Mouse (Mus musculus): ENCODE results near the gene Apold1.

Apold1 gene

GRCm38 (mm10) chr6:134996918-134997317 is 15.4 kb downstream of the Apold1 start:
- DNase-seq (ENCODE audit: low read depth, low spot score): peak; percentile 57

GRCm38 (mm10) chr6:134998076-134998475 is 16.6 kb downstream of the Apold1 start:
- H3K27me3 ChIP-seq (ENCODE audit: control insufficient read depth, insufficient read depth, low read length, poor library complexity, severe bottlenecking): no peaks in the 10 kb centered on the region
- no peaks in the 10 kb centered on the region for H3K36me3 ChIP-seq (ENCODE audit: control insufficient read depth, insufficient read depth, low read length, poor library complexity, severe bottlenecking)
- no peak for DNase-seq (ENCODE audit: low read depth, low spot score)

More at GRCm38 (mm10) chr6:134996918-134997317, 15.4 kb downstream of the Apold1 start:
- H3K27me3 ChIP-seq (ENCODE audit: control insufficient read depth, insufficient read depth, low read length, poor library complexity, severe bottlenecking): no peaks in the 10 kb centered on the region
- H3K36me3 ChIP-seq (ENCODE audit: control insufficient read depth, insufficient read depth, low read length, poor library complexity, severe bottlenecking): no peaks in the 10 kb centered on the region

- DNase-seq (ENCODE audit: low read depth, low spot score): no peak
- no peaks in the 10 kb centered on the region for H3K27me3 ChIP-seq (ENCODE audit: control insufficient read depth, insufficient read depth, low read length, poor library complexity, severe bottlenecking)
- no peaks in the 10 kb centered on the region for H3K36me3 ChIP-seq (ENCODE audit: control insufficient read depth, insufficient read depth, low read length, poor library complexity, severe bottlenecking)
Observed at GRCm38 (mm10) chr6:134998781-134999180, 17.3 kb downstream of the Apold1 start.

GRCm38 (mm10) chr6:135000272-135000671 is 18.8 kb downstream of the Apold1 start:
- no peak for DNase-seq (ENCODE audit: low read depth, low spot score)
- Histone ChIP-seq H3K36me3 (ENCODE audit: control insufficient read depth, insufficient read depth, low read length, poor library complexity, severe bottlenecking) (no peaks in the 10 kb centered on the region), H3K27me3 (ENCODE audit: control insufficient read depth, insufficient read depth, low read length, poor library complexity, severe bottlenecking) (no peaks in the 10 kb centered on the region)

GRCm38 (mm10) chr6:135001991-135002390 is 20.5 kb downstream of the Apold1 start:
- no peaks in the 10 kb centered on the region for H3K36me3 ChIP-seq (ENCODE audit: control insufficient read depth, insufficient read depth, low read length, poor library complexity, severe bottlenecking)

GRCm38 (mm10) chr6:135006372-135006771 is 24.9 kb downstream of the Apold1 start:
- Histone ChIP-seq H3K36me3 (ENCODE audit: control insufficient read depth, insufficient read depth, low read length, poor library complexity, severe bottlenecking) (no peaks in the 10 kb centered on the region), H3K27me3 (ENCODE audit: control insufficient read depth, insufficient read depth, low read length, poor library complexity, severe bottlenecking) (no peaks in the 10 kb centered on the region)
- no peak for DNase-seq (ENCODE audit: low read depth, low spot score)

More at GRCm38 (mm10) chr6:135001991-135002390, 20.5 kb downstream of the Apold1 start:
- H3K27me3 ChIP-seq (ENCODE audit: control insufficient read depth, insufficient read depth, low read length, poor library complexity, severe bottlenecking): no peaks in the 10 kb centered on the region
- DNase-seq (ENCODE audit: low read depth, low spot score): no peak

GRCm38 (mm10) chr6:135011048-135011733 is 29.7 kb downstream of the Apold1 start, which contains the start of gene Ddx47:
TSS of gene Ddx47 (plus strand) at chr6:135011612.
- Histone ChIP-seq H3K36me3 (ENCODE audit: control insufficient read depth, insufficient read depth, low read length, poor library complexity, severe bottlenecking) (peaks cover 2% of the 10 kb centered on the region), H3K27me3 (ENCODE audit: control insufficient read depth, insufficient read depth, low read length, poor library complexity, severe bottlenecking) (no peaks in the 10 kb centered on the region)
- peak; percentile 95 for DNase-seq (ENCODE audit: low read depth, low spot score)

GRCm38 (mm10) chr6:135011734-135012116 is 30.2 kb downstream of the Apold1 start:
- DNase-seq (ENCODE audit: low read depth, low spot score): no peak
- Histone ChIP-seq H3K36me3 (ENCODE audit: control insufficient read depth, insufficient read depth, low read length, poor library complexity, severe bottlenecking) (peaks cover 6% of the 10 kb centered on the region), H3K27me3 (ENCODE audit: control insufficient read depth, insufficient read depth, low read length, poor library complexity, severe bottlenecking) (no peaks in the 10 kb centered on the region)

DNA sequence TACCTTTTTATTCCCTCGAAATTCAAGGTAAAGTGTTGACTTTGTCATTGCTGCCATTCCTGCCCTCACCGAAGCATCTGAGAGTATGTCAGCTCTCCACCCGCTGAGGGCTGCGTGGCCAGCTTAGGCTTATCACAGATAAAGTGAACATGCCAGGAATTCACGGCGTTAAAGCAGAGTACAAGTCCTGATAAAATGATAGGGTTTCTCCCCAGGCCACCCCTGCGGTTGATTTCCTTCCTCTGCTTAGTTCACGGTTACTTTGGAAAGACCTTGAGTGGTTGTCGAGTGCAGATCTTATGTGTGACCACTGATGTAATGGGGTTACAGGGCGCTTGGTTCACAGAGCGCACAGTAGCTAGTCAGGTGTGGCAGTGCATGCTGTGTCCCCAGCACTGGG is 35.7 kb downstream of the Apold1 start:
- DNase-seq (ENCODE audit: low read depth, low spot score): no peak
- Histone ChIP-seq H3K27me3 (ENCODE audit: control insufficient read depth, insufficient read depth, low read length, poor library complexity, severe bottlenecking) (no peaks in the 10 kb centered on the region), H3K36me3 (ENCODE audit: control insufficient read depth, insufficient read depth, low read length, poor library complexity, severe bottlenecking) (peaks cover 18% of the 10 kb centered on the region)

GRCm38 (mm10) chr6:135019564-135019963 is 38.0 kb downstream of the Apold1 start:
- Histone ChIP-seq H3K27me3 (ENCODE audit: control insufficient read depth, insufficient read depth, low read length, poor library complexity, severe bottlenecking) (no peaks in the 10 kb centered on the region), H3K36me3 (ENCODE audit: control insufficient read depth, insufficient read depth, low read length, poor library complexity, severe bottlenecking) (peaks cover 18% of the 10 kb centered on the region)
- DNase-seq (ENCODE audit: low read depth, low spot score): no peak

DNA sequence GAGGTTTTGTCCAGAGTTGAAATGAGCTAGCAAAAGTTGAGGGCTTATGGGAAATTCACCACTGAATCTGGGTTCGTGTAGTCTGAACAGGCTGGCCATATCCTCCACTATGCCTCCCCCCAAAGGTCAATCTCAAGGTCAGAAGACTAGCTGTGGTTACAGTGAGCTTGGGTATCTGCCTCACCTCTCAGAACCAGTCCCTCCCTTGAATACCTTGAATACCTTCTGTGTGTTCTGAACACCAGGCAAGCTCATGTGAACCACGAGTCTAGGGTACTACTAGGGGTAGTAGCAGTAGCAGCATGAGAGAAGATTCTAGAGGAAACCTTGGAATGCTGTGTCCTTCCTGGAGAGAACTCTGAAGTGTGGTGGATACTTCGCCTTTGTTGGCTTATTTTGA is 40.1 kb downstream of the Apold1 start:
- no peak for DNase-seq (ENCODE audit: low read depth, low spot score)
- Histone ChIP-seq H3K36me3 (ENCODE audit: control insufficient read depth, insufficient read depth, low read length, poor library complexity, severe bottlenecking) (peaks cover 13% of the 10 kb centered on the region), H3K27me3 (ENCODE audit: control insufficient read depth, insufficient read depth, low read length, poor library complexity, severe bottlenecking) (no peaks in the 10 kb centered on the region)

GRCm38 (mm10) chr6:135023379-135023778 is 41.9 kb downstream of the Apold1 start:
- no peak for DNase-seq (ENCODE audit: low read depth, low spot score)
- Histone ChIP-seq H3K27me3 (ENCODE audit: control insufficient read depth, insufficient read depth, low read length, poor library complexity, severe bottlenecking) (no peaks in the 10 kb centered on the region), H3K36me3 (ENCODE audit: control insufficient read depth, insufficient read depth, low read length, poor library complexity, severe bottlenecking) (peaks cover 9% of the 10 kb centered on the region)

DNA sequence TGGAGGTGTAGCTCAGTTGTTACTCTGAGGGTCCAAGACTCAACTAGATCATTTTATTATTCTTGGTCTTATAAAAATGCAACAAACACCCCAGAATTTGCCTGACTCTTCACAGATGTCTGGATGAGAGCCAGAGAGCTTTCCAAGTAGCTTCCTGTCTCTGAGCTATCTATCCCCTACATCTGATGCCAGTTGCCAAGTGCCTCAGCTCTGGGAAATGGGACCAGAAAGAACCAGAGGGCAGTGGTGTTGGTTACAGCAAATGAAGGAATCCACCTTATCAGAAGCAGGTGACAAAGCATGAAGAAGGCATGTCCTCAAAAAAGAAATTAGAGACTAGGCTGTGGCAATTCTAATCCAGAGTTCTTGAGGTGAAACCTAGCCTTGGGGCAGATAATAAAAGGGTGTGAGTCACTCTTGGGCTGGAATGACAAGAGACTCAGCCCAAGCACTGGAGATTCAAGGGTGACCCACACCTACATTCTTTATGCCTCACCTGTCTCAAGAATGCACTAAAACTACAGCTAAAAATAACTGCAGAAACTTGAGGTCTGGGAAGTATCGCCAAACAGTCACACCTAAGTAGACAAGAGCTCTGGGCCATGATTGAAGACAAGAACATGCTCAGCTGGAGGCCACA is 43.4 kb downstream of the Apold1 start:
- no peak for DNase-seq (ENCODE audit: low read depth, low spot score)
- Histone ChIP-seq H3K27me3 (ENCODE audit: control insufficient read depth, insufficient read depth, low read length, poor library complexity, severe bottlenecking) (no peaks in the 10 kb centered on the region), H3K36me3 (ENCODE audit: control insufficient read depth, insufficient read depth, low read length, poor library complexity, severe bottlenecking) (peaks cover 7% of the 10 kb centered on the region)

DNA sequence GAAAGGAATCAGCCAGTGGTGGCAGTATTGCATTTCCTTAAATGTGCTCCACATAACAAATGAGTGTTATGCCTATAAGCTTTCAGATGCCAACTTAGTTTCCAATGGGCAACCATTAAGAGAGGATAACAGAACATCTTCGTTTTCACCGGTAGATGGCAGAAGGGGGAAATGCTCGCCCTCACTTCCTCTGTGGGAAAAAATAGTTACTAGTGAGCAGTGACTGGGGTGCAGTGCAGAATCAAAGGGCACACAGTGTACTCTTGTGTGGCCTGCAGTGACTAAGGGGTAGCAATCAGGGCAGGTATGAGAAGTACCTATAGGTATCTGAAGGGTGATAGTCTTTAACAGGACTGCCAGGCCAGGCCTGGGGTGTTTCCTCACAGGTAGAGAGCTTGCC is 44.7 kb downstream of the Apold1 start:
- DNase-seq (ENCODE audit: low read depth, low spot score): peak; percentile 57
- Histone ChIP-seq H3K36me3 (ENCODE audit: control insufficient read depth, insufficient read depth, low read length, poor library complexity, severe bottlenecking) (peaks cover 3% of the 10 kb centered on the region), H3K27me3 (ENCODE audit: control insufficient read depth, insufficient read depth, low read length, poor library complexity, severe bottlenecking) (no peaks in the 10 kb centered on the region)

GRCm38 (mm10) chr6:135026755-135027154 is 45.2 kb downstream of the Apold1 start:
- no peaks in the 10 kb centered on the region; the same call in 1 of the 2 replicates for H3K36me3 ChIP-seq (ENCODE audit: control insufficient read depth, insufficient read depth, low read length, poor library complexity, severe bottlenecking)
- no peaks in the 10 kb centered on the region for H3K27me3 ChIP-seq (ENCODE audit: control insufficient read depth, insufficient read depth, low read length, poor library complexity, severe bottlenecking)
- no peak for DNase-seq (ENCODE audit: low read depth, low spot score)

All from splenic B cell, adult 2 months (primary cell).